Mouse (Mus musculus) mesoderm, embryonic 11.5 days (tissue): ENCODE data around the gene Tmem127.

Experiments
- DNase-seq: peaks from one replicate; pipeline ENCODE4 v3.0.0-alpha.2; 2012; ENCODE audit warnings: low read depth, low spot score

Gene Tmem127

GRCm38 (mm10) chr2:127310685-127311084 lies 63.0 kb downstream of the Tmem127 start:
- no peak for DNase-seq
